Mouse (Mus musculus) gastrocnemius, adult 2 months (tissue): ENCODE results near the gene C5ar1. TPM values are rescaled to one million over a fixed set of nuclear protein-coding genes. Genes with fewer than 3 reads are reported as not detected.

Experiments
- DNase-seq: peaks from one replicate; pipeline ENCODE4 v3.0.0; 2022
- H3K27ac ChIP-seq: fragments of 200-600 bp; 2 replicates; pipeline ENCODE4 v1.8.1; 2022; ENCODE audit warnings: mild to moderate bottlenecking
- H3K4me3 ChIP-seq: fragments of 200-600 bp; 2 replicates; pipeline ENCODE4 v1.8.1; 2022; ENCODE audit warnings: mild to moderate bottlenecking, moderate library complexity
- CTCF ChIP-seq: fragments of 200-600 bp; IDR thresholded peaks from 2 replicates; pipeline ENCODE4 v1.8.1; 2022; ENCODE audit warnings: antibody characterized with exemption, mild to moderate bottlenecking, moderate library complexity
- intact Hi-C: fragments of 180-260 bp; cut with DNase I; formaldehyde crosslinking; loops from one replicate; pipeline ENCODE4 v1.15.1; 2025
- total RNA-seq, 2 experiments: library from RNA; stranded (reverse); gene quantifications; 2 replicates each; pipeline ENCODE4 v1.2.3; 2021

C5ar1 gene
- total RNA-seq, 2 experiments from 2014 or later, result 1.6 to 2.4 TPM

DNA sequence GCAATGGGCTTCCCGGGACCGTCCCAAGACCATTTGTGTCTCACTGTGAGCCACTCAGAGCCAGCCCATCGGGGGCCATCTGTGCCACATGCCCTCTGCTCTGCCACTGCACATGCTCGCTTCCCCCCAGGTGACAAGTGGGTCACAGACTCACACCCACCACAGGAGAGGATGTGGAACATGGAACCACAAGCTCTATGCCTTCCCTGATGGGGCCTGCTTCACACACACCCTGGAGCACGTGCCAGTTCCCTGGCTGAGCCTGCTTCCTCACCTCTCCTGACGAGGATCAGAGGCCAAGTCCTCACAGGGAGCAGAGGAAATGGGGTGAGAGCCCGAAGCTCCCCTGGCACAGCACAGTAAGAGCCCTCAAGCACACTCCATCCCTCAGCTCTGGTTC, 52.3 kb downstream of the C5ar1 start:
- Histone ChIP-seq H3K27ac (0 out of 2 replicates have a peak overlapping the region, but pooled peaks have one; percentile 31), H3K4me3 (no peak overlapping the region)
- peak; percentile 11 for DNase-seq
- intact Hi-C loops, result no loop called here
- TF ChIP-seq CTCF, result no peak

DNA sequence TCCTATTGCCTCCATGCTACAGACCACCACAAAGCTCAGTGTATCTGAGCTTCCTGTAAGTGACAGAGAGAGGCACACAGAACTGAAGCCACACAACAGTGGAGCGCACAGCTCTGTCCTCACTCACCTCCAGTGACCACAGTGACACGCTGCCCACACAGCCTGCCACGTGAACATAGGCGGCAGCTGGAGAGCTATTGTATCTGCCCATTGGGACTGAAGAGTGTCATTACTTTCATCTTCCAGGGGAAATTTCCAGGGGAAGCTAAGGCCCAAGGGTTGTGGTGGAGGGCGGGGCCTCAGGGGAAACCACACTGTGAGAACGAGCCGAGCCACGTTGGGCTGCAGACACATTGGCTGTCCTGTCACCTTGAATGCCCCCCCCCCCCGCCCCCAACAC, 54.5 kb downstream of the C5ar1 start:
- intact Hi-C loops, result no loop called here
- H3K27ac ChIP-seq, result no peak overlapping the region

GRCm38 (mm10) chr7:16203505-16203903, 55.8 kb downstream of the C5ar1 start:
- no peak for TF ChIP-seq CTCF
- Histone ChIP-seq H3K27ac (no peak overlapping the region), H3K4me3 (no peak overlapping the region)
- no peak for DNase-seq
- intact Hi-C loops, result no loop called here

More for the DNA sequence above, 54.5 kb downstream of the C5ar1 start:
- no peak for TF ChIP-seq CTCF
- no peak for DNase-seq
- H3K4me3 ChIP-seq, result no peak overlapping the region

GRCm38 (mm10) chr7:16202756-16203504, 56.4 kb downstream of the C5ar1 start:
- intact Hi-C loops, result no loop called here
- Histone ChIP-seq H3K4me3 (no peak overlapping the region), H3K27ac (no peak overlapping the region)
- no peak for TF ChIP-seq CTCF
- no peak for DNase-seq

DNA sequence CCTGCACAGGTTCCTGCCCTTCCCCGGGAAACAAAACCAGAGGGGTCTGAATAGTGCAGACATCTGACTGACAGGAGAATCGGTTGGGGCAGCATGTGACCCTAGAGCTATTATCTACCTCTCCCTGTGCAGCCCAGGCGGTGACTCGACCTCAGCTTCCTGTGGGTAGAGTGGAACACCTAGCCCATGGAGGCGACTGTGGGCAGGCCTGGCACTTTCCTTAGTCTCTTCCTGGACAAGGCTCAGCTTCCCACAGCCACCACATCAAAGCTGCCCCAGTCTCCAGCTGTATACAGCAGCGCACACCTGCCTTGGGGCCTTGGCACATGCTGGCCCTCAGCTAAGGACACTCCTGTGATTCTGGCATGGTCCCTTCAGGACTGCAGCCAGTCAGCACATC, 58.2 kb downstream of the C5ar1 start:
- no peak for DNase-seq
- no peak for TF ChIP-seq CTCF
- intact Hi-C loops, result no loop called here
- Histone ChIP-seq H3K4me3 (no peak overlapping the region), H3K27ac (no peak overlapping the region)

DNA sequence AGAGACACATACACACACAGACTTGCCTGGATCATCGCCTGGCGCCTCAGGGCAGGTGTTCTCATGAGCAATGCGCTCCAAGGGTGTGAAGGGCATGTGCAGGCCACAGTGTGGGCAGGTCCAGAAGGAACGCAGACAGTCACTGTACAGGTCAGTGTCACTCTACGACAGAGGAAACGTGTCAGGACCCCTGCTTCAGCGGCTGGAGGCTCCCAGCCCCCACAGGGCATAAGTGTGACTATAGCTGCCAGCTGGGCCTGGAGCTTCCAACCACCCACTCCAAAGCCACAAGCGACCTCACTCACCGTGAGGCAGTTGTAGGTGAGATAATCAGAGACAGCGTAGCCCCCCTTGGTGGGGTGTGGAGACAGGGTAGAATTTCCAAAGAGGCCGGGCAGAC, 60.8 kb downstream of the C5ar1 start:
- TF ChIP-seq CTCF, result no peak
- H3K27ac ChIP-seq, result no peak overlapping the region
- intact Hi-C loops, result no loop called here
- DNase-seq, result no peak
- H3K4me3 ChIP-seq, result no peak overlapping the region

DNA sequence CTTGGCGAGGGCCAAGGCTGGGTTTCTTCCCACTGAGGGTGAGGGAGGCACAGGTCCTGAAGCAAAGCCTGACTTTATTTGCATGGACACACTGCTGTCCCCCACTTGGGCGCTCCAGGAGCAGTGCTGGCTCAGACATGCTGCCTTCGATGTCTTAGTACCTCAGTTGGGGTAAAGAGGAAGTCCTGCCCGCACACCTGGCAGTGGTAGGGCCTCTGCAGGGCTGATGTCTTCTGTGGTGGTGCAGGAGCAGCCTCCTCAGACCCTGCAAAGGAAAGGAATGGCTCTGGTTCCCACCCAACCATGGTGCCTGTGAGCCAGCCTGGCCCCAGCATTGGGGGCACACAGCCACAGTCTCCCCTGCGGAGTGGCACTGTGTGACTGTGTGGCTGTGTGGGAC, 62.2 kb downstream of the C5ar1 start:
- no peak overlapping the region for H3K27ac ChIP-seq
- TF ChIP-seq CTCF, result no peak
- intact Hi-C loops, result no loop called here

More for the DNA sequence above, 62.2 kb downstream of the C5ar1 start:
- no peak for DNase-seq
- H3K4me3 ChIP-seq, result no peak overlapping the region

Other genes starting within 250 kb of the C5ar1 start
- 1 to 10 TPM; 6.8 to 7.1 TPM for gene Bicra, start 211.6 kb downstream of the C5ar1 start, total RNA-seq
- gene Zfp541, start 197.7 kb downstream of the C5ar1 start, total RNA-seq, result not detected
- gene Napa, start 161.1 kb downstream of the C5ar1 start, total RNA-seq, result 100 to 1,000 TPM in 1 of 2 experiments, 10 to 100 TPM in 1; 99.2 to 113 TPM
- 10 to 100 TPM; 10.3 to 16.0 TPM for gene Kptn, start 139.6 kb downstream of the C5ar1 start, total RNA-seq
- under 1 TPM; 0.08 to 0.28 TPM for gene Slc8a2, start 129.7 kb downstream of the C5ar1 start, total RNA-seq
- 1 to 10 TPM; 1.5 to 2.0 TPM for gene Meis3, start 84.5 kb downstream of the C5ar1 start, total RNA-seq
- gene Dhx34, start 37.5 kb downstream of the C5ar1 start, total RNA-seq, result 1 to 10 TPM; 3.8 to 4.4 TPM
- under 1 TPM; 0.18 to 0.39 TPM for gene C5ar2, start 15.4 kb downstream of the C5ar1 start, total RNA-seq
- gene Inafm1, start 14.1 kb upstream of the C5ar1 start, total RNA-seq, result 10 to 100 TPM; 15.7 to 15.8 TPM
- gene Ccdc9, start 27.3 kb upstream of the C5ar1 start, total RNA-seq, result 10 to 100 TPM; 41.0 to 42.1 TPM
- 1 to 10 TPM; 1.4 to 2.9 TPM for gene Bbc3, start 48.9 kb upstream of the C5ar1 start, total RNA-seq
- gene Sae1, start 128.3 kb upstream of the C5ar1 start, total RNA-seq, result 10 to 100 TPM; 21.6 to 34.8 TPM
- 10 to 100 TPM; 29.9 to 32.0 TPM for gene Zc3h4, start 141.4 kb upstream of the C5ar1 start, total RNA-seq
- gene Tmem160, start 193.2 kb upstream of the C5ar1 start, total RNA-seq, result 10 to 100 TPM; 49.2 to 50.0 TPM
- gene Npas1, start 218.2 kb upstream of the C5ar1 start, total RNA-seq, result not detected